Mouse (Mus musculus): Measurements from ENCODE around the gene BC024978.

- TF ChIP-seq CTCF (IDR thresholded peaks at IDR 0.05; ENCODE audit: low read depth, low read length), result no peak
- no peak for TF ChIP-seq GATA1 (IDR thresholded peaks at IDR 0.05; ENCODE audit: borderline replicate concordance, low read length)
- TF ChIP-seq POLR2AphosphoS5 (IDR thresholded peaks at IDR 0.05; ENCODE audit: insufficient replicate concordance, low read depth, low read length), result no peak
- TF ChIP-seq TAL1 (conservative IDR thresholded peaks at IDR 0.05; ENCODE audit: low read depth, low read length), result no peak
Measured at GRCm38 (mm10) chr7:27232781-27233281, 37.2 kb downstream of the BC024978 start, which contains the start of gene Coq8b.

Data from G1E (cell line).